Mouse (Mus musculus): Measurements from ENCODE around the gene Zswim8. TPM values are rescaled to one million over a fixed set of nuclear protein-coding genes. Genes with fewer than 3 reads are reported as not detected.
"Not testable (repeated sequence)": the region's sequence is repeated elsewhere in the genome, so short reads cannot be mapped to it uniquely, and the experiment has no call there.

The Zswim8 gene
- polyA plus RNA-seq, 1 experiment from 2014 or later, result 13.6 TPM

GRCm38 (mm10) chr14:20701554-20701953 is 5.8 kb upstream of the Zswim8 start:
- DNase-seq (ENCODE audit: low spot score) (no peak), ATAC-seq (ENCODE audit: low FRiP score, low TSS enrichment) (no peak)
- Histone ChIP-seq H3K27ac (replicated peaks) (no peak overlapping the region), H3K4me1 (replicated peaks; ENCODE audit: control insufficient read depth, insufficient read depth) (no peaks in the 10 kb centered on the region; the same call in 1 of the 2 replicates), H3K27me3 (ENCODE audit: control insufficient read depth, insufficient read depth, low read length) (no peaks in the 10 kb centered on the region), H3K9me3 (ENCODE audit: control insufficient read depth, low read length) (no peaks in the 10 kb centered on the region), H3K4me2 (replicated peaks; ENCODE audit: low read depth) (peak overlapping the region; percentile 60), H3K36me3 (ENCODE audit: control insufficient read depth, insufficient read depth, low read length) (no peaks in the 10 kb centered on the region), H3K9ac (ENCODE audit: low read length) (no peak overlapping the region), H3K4me3 (ENCODE audit: low read depth, low read length) (no peak overlapping the region; the same call in 1 of the 2 replicates)
- TF ChIP-seq EP300 (optimal IDR thresholded peaks at IDR 0.05) (no peak), CTCF (IDR thresholded peaks at IDR 0.05; ENCODE audit: low read depth) (no peak)
- WGBS, result 62% methylated on average over 8 of the region's 8 CpGs

- no peaks in the 10 kb centered on the region for H3K36me3 ChIP-seq (ENCODE audit: control insufficient read depth, insufficient read depth, low read length)
- H3K4me3 ChIP-seq (ENCODE audit: low read depth, low read length), result peak overlapping the region; percentile 73
- DNase-seq (ENCODE audit: low spot score) (no peak), ATAC-seq (ENCODE audit: low FRiP score, low TSS enrichment) (peak; percentile 22; the same call in 1 of the 2 replicates)
- H3K4me2 ChIP-seq (replicated peaks; ENCODE audit: low read depth), result peak overlapping the region; percentile 60
- no peaks in the 10 kb centered on the region for H3K27me3 ChIP-seq (ENCODE audit: control insufficient read depth, insufficient read depth, low read length)
- H3K4me1 ChIP-seq (replicated peaks; ENCODE audit: control insufficient read depth, insufficient read depth), result no peaks in the 10 kb centered on the region
- peak overlapping the region; percentile 86 for H3K9ac ChIP-seq (ENCODE audit: low read length)
- peak overlapping the region; percentile 93 for H3K27ac ChIP-seq (replicated peaks)
- no peaks in the 10 kb centered on the region for H3K9me3 ChIP-seq (ENCODE audit: control insufficient read depth, low read length)
- WGBS, result 4% methylated on average over 15 of the region's 15 CpGs
- TF ChIP-seq EP300 (optimal IDR thresholded peaks at IDR 0.05), result no peak
- no peak for TF ChIP-seq CTCF (IDR thresholded peaks at IDR 0.05; ENCODE audit: low read depth)
These were observed 5.1 kb upstream of the Zswim8 start for GRCm38 (mm10) chr14:20702096-20702740.

GRCm38 (mm10) chr14:20702741-20703381 is 4.5 kb upstream of the Zswim8 start, which contains the start of gene Chchd1:
Chchd1 (plus strand) TSS chr14:20703006.
- Histone ChIP-seq H3K9me3 (ENCODE audit: control insufficient read depth, low read length) (no peaks in the 10 kb centered on the region), H3K4me3 (ENCODE audit: low read depth, low read length) (peak within 1 kb of the TSS; percentile 73), H3K36me3 (ENCODE audit: control insufficient read depth, insufficient read depth, low read length) (no peaks in the 10 kb centered on the region), H3K27ac (replicated peaks) (peak within 1 kb of the TSS; percentile 93), H3K27me3 (ENCODE audit: control insufficient read depth, insufficient read depth, low read length) (no peaks in the 10 kb centered on the region), H3K4me2 (replicated peaks; ENCODE audit: low read depth) (peak within 1 kb of the TSS; percentile 60), H3K9ac (ENCODE audit: low read length) (peak within 1 kb of the TSS; percentile 86), H3K4me1 (replicated peaks; ENCODE audit: control insufficient read depth, insufficient read depth) (no peaks in the 10 kb centered on the region)
- TF ChIP-seq EP300 (optimal IDR thresholded peaks at IDR 0.05), result peak; percentile 61
- TF ChIP-seq CTCF (IDR thresholded peaks at IDR 0.05; ENCODE audit: low read depth), result no peak
- under 1% methylated on average over 61 of the region's 61 CpGs for WGBS
- DNase-seq (ENCODE audit: low spot score), result peak; percentile 91
- ATAC-seq (ENCODE audit: low FRiP score, low TSS enrichment), result peak; percentile 78

- H3K9ac ChIP-seq (ENCODE audit: low read length), result peak overlapping the region; percentile 86
- H3K4me1 ChIP-seq (replicated peaks; ENCODE audit: control insufficient read depth, insufficient read depth); H3K9me3 ChIP-seq (ENCODE audit: control insufficient read depth, low read length); ATAC-seq (ENCODE audit: low FRiP score, low TSS enrichment); H3K36me3 ChIP-seq (ENCODE audit: control insufficient read depth, insufficient read depth, low read length); H3K27me3 ChIP-seq (ENCODE audit: control insufficient read depth, insufficient read depth, low read length); DNase-seq (ENCODE audit: low spot score): not testable (repeated sequence)
- peak overlapping the region; percentile 93 for H3K27ac ChIP-seq (replicated peaks)
- H3K4me3 ChIP-seq (ENCODE audit: low read depth, low read length), result peak overlapping the region; percentile 73
- peak overlapping the region; percentile 60 for H3K4me2 ChIP-seq (replicated peaks; ENCODE audit: low read depth)
- 9% methylated on average over 7 of the region's 8 CpGs for WGBS
These were observed 3.9 kb upstream of the Zswim8 start for GRCm38 (mm10) chr14:20703461-20703860.

GRCm38 (mm10) chr14:20708239-20708638 is 887 bp downstream of the Zswim8 start:
- ATAC-seq (ENCODE audit: low FRiP score, low TSS enrichment) (no peak), DNase-seq (ENCODE audit: low spot score) (no peak)
- H3K36me3 ChIP-seq (ENCODE audit: control insufficient read depth, insufficient read depth, low read length), result peaks cover 19% of the 10 kb centered on the region
- peak overlapping the region; percentile 97 for H3K9ac ChIP-seq (ENCODE audit: low read length)
- TF ChIP-seq CTCF (IDR thresholded peaks at IDR 0.05; ENCODE audit: low read depth) (no peak), EP300 (optimal IDR thresholded peaks at IDR 0.05) (no peak)
- H3K4me2 ChIP-seq (replicated peaks; ENCODE audit: low read depth), result peak overlapping the region; percentile 87
- H3K27ac ChIP-seq (replicated peaks), result peak overlapping the region; percentile 94
- H3K4me1 ChIP-seq (replicated peaks; ENCODE audit: control insufficient read depth, insufficient read depth), result peaks cover 5% of the 10 kb centered on the region
- H3K9me3 ChIP-seq (ENCODE audit: control insufficient read depth, low read length), result no peaks in the 10 kb centered on the region
- H3K4me3 ChIP-seq (ENCODE audit: low read depth, low read length), result peak overlapping the region; percentile 100
- 3% methylated on average over 10 of the region's 10 CpGs for WGBS
- no peaks in the 10 kb centered on the region for H3K27me3 ChIP-seq (ENCODE audit: control insufficient read depth, insufficient read depth, low read length)

GRCm38 (mm10) chr14:20713832-20714231 is 6.5 kb downstream of the Zswim8 start:
- Histone ChIP-seq H3K27ac (replicated peaks) (no peak overlapping the region), H3K9ac (ENCODE audit: low read length) (no peak overlapping the region), H3K36me3 (ENCODE audit: control insufficient read depth, insufficient read depth, low read length) (peaks cover 58% of the 10 kb centered on the region), H3K27me3 (ENCODE audit: control insufficient read depth, insufficient read depth, low read length) (no peaks in the 10 kb centered on the region), H3K4me2 (replicated peaks; ENCODE audit: low read depth) (no peak overlapping the region), H3K4me3 (ENCODE audit: low read depth, low read length) (no peak overlapping the region), H3K9me3 (ENCODE audit: control insufficient read depth, low read length) (no peaks in the 10 kb centered on the region), H3K4me1 (replicated peaks; ENCODE audit: control insufficient read depth, insufficient read depth) (peaks cover 2% of the 10 kb centered on the region)
- ATAC-seq (ENCODE audit: low FRiP score, low TSS enrichment) (peak; percentile 47), DNase-seq (ENCODE audit: low spot score) (peak; percentile 59)
- whole genome bisulfite sequencing, result 54% methylated on average over 11 of the region's 11 CpGs
- TF ChIP-seq CTCF (IDR thresholded peaks at IDR 0.05; ENCODE audit: low read depth) (no peak), EP300 (optimal IDR thresholded peaks at IDR 0.05) (no peak)
